Mouse (Mus musculus): ENCODE data around the gene 2900011O08Rik. TPM values are rescaled to one million over a fixed set of nuclear protein-coding genes. Genes with fewer than 3 reads are reported as not detected.
"Not testable (repeated sequence)": the region's sequence is repeated elsewhere in the genome, so short reads cannot be mapped to it uniquely, and the experiment has no call there.

2900011O08Rik gene
- total RNA-seq (2021), result 100 to 1,000 TPM; 287 to 294 TPM
- long read RNA-seq, experiment 1, transcript 2900011O08Rik-202 (5 exons, 954 nt), result minor isoform, 5 of 373 reads
- long read RNA-seq, experiment 1, transcript 2900011O08Rik-201 (6 exons, 2,394 nt), result major isoform, 314 of 373 reads
- long read RNA-seq, experiment 1, partial matches to known transcripts, result 36 of 373 reads
- long read RNA-seq, experiment 1, other reads (novel, unspliced or antisense), result 18 of 373 reads
- long read RNA-seq, experiment 2, transcript 2900011O08Rik-201 (6 exons, 2,394 nt), result major isoform, 196 of 236 reads
- long read RNA-seq, experiment 2, transcript 2900011O08Rik-202 (5 exons, 954 nt), result minor isoform, 5 of 236 reads
- long read RNA-seq, experiment 2, partial matches to known transcripts, result 29 of 236 reads
- long read RNA-seq, experiment 2, other reads (novel, unspliced or antisense), result 6 of 236 reads

DNA sequence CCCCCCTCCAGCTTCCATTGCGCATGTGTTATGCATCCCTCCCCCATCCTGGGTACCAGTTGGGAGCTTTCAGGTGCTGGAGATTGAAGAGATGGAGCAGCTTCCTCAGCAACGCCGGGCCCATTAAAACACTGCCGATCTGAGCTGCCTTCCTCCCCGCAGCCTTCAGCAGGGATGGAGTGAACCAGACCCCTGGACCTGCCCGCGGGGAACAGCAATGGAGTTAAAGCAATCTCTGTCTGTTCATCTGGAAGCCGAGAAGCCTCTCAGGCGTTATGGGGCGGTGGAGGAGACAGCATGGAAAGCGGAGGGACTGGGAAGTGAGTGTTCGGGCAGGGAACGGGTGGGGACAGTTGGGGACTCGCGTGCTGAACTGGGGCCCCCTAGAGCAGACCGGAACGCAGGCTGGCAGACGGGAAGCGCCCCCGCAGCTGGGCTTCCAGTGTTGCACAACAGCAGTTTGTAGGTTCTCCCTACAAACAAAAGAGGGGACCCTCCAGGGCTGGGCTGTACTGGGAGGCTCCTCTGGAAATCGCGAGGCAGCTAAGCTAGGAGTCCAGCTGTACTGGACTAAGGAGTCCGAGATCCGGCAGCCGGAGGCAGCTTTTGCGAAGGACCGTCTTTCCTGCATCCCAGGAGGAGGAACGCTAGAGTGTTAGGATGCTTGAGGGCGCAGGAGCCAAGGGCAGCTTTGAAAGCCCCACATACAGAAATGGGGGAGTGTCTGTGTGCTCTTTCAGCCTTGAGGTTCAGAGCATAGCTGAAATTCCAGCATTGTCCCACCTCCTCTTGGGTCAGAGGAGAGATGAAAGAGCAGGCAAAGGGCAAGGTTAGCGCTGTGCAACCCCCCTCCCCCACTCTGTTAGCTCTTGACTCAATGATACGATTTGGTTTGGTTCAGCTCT, at the start of gene 2900011O08Rik, which contains the start of gene Ifitm7:
2900011O08Rik (plus strand) TSS at position 31 of the 905 bp plus-strand sequence.
Ifitm7 (minus strand) TSS at position 315 of the 905 bp plus-strand sequence.
- peak; percentile 65 to 67 for DNase-seq (ENCODE audit: low spot score in 2 of 2)

DNA sequence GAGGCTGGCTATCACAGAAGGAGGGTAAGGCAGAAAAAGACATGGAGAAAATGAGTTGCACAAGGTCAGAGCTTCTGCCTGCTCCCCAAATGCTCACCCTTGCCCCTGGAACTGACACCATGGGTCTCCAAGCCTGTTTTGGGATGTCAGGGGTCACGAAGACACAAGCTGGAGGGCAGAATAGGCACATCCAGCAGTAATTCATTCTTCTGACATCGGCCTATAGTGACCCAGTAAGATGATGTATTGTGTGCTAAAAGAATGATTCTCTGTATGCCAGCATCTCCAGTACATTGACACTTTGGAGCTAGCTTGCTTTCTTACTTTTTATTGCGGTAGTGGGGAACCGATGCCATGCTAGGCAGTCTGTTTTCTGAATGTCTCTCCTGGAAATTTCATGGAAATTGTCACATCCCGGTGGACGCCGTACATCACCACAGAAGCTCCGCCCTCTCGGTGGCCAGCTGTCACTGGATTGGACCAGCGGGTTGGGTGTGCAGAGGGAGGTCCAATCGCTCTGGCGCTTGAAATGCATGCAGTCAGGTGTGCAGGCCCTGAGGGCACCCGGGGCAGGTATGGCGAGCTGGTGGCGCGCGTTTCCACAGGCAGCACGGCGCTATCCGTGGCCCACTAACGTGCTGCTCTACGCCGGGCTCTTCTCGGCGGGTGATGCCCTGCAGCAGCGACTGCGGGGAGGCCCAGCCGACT, 46.1 kb upstream of the 2900011O08Rik start:
- peak; percentile 80 to 87 for DNase-seq (ENCODE audit: low spot score in 2 of 2)

DNA sequence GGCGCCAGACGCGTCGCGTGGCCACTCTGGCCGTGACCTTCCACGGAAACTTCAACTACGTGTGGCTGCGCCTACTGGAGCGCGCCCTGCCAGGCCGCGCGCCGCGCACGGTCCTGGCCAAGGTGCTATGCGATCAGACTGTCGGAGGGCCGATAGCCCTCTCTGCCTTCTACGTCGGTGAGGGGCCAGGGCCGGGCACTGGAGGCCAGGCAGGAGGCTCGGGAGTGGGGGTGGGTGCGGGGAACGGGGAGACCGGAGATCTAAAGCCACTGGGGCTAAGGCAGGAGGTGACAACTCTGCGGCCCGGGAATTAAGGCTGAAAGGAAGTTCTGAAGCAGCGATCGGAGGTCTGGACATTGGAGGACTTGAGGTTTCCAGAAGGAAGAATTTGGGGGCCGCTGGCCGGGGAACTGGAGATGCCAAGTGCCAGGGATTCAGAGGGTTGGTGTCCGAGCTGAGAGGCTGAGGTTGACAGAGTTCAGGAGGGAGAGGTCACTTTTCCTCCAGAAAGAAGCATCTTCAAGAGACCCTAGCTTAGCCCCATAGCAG, 45.5 kb upstream of the 2900011O08Rik start:
- no peak for DNase-seq (ENCODE audit: low spot score in 2 of 2)

DNA sequence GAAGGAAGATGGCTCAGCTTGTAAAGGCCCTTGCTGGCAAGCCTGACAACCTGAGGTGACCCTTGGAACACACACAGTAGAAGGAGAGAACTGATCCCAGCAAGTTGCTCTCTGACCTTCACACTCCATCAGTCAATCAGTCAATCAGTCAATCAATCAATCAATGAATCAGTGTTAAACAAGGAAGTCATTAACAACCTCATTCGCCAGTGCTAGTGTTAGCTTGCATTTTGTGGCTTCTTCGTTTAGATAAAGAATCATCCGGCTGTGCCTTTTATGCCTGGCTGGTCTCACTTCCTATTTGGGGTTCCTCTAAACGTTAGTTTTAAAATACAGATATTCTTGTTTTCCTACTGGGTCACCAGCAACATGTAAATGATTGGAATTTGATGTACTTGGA, 42.2 kb upstream of the 2900011O08Rik start:
- no peak for DNase-seq (ENCODE audit: low spot score in 2 of 2)

DNA sequence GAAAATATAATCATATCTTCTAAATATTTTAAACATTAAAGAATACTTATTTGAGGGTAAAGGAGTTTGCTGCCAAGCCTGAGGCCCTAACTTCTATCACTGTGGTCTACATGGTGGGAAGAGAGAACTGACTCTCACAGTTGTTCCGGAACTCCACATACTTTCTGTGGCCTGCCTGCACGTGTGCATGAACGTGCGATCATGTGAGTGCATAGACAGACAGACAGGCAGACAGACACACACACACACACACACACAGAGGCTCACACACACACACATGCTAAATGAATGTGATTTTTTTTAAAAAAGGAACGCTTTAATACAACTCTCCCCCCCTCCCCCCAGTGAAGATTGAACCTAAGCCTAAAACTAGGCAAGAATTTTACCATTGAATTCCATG, 41.7 kb upstream of the 2900011O08Rik start:
- no peak for DNase-seq (ENCODE audit: low spot score in 2 of 2)

DNA sequence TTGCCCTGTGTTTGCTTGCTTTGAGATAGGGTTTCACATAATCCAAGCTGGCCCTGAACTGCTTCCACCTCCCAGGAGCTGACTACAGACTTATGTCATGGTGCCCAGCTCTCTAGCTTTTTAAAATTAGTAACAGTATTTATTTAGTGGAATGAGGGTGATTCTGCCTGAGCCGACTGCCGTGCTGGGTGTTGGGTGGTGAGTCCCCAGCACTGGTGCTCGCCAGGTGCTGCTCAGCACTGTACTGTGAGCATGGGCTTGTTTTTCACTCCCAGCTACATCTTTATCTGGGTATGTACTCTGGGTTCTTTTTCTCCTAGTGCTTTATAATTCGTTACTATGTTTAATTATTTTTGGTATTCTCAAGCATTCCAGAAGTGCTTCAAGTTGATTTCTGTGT, 41.3 kb upstream of the 2900011O08Rik start:
- DNase-seq (ENCODE audit: low spot score in 2 of 2), result no peak

DNA sequence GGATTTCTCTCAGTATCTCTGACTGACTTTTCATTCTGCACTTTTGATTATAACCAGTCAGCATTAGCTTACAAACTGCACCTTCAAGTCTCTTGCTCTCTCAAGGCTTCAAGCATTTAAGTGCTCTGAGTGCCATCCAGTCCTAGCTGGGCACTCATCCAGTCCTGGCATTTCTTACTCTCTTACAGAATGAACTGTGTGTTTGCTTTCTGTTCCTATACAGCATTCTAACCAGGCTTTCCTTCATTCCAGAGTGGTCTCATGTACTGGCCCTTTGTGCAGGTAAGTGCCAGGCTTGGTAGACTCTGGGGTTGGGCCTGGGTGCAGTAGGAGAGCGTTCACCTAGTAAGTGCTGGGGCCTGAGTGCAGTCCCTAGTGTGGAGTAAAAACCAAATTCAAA, 40.1 kb upstream of the 2900011O08Rik start:
- no peak for DNase-seq (ENCODE audit: low spot score in 2 of 2)

DNA sequence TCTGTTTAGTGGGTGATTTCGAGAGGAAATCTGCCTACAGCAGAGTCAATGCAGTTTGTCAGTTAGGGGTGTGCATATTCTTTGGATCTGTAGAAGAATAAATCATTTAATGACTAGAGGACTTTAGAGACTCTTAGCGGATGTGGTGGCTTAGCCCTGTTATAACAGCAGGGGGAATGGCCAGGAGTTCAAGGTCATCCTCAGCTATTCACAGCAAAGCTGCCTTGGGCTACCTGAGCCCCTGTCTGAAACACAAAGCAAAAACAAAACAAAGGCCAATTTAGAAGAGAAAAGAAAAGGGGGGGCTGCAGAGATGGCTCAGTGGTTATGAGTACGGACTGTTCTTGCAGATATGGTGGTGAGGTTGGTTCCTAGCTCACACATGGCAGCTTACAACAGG, 35.2 kb upstream of the 2900011O08Rik start:
- DNase-seq (ENCODE audit: low spot score in 2 of 2), result no peak

DNA sequence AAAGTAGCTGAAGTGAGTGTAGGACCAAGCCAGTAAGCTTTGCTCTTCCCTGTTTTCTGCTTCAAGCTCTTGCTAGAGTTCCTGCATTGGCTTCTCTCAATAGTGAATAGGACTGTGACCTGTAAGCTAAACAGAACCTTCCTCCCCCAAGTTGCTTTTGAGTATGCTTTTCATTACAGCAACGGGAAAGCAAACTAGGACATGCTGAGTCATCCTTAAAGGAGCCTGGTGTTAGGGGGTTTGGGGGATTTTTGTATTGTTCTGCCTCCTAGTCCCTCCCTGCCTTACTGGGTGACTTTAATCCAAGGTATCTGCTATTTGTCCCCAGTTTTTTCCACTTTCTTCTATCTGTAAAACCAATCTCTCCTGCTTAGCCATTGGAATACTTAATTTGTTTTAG, 24.4 kb upstream of the 2900011O08Rik start:
- DNase-seq (ENCODE audit: low spot score in 2 of 2), result no peak

DNA sequence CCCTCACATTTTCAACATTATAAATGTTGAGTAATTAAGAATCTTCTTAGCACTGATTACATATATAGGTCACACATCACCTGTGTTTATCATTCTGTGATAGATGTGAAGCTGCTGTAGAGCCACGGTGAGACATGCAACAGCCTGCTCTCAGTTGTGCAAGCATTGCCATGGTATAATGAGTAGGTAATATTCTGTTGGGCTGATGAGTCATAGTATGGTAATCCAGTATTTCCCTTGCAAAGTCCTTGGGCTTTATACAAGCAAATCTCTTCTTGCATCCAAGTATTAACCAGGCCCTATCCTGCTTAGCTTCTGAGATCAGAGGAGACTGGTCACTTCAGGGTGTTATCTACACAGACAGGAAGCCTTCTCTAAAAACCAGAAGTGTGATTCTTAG, 17.3 kb upstream of the 2900011O08Rik start:
- no peak for DNase-seq (ENCODE audit: low spot score in 2 of 2)

DNA sequence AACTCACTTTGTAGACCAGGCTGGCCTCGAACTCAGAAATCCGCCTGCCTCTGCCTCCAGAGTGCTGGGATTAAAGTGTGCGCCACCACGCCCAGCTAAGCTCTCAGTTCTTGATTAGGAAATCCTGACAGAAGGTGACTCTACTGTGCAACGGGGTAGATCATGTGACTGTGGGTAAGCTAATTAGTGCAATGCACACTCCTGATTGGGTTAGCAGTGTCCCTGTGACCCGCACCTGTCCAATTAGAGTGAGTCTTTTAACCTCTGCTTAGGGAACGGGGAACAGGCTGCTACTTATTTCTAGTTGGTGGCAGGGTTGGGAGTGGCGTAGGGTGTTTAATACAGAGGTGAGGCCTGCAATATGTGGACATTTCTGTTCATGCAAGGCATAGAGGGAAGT, 14.4 kb upstream of the 2900011O08Rik start:
- DNase-seq (ENCODE audit: low spot score in 2 of 2), result no peak

DNA sequence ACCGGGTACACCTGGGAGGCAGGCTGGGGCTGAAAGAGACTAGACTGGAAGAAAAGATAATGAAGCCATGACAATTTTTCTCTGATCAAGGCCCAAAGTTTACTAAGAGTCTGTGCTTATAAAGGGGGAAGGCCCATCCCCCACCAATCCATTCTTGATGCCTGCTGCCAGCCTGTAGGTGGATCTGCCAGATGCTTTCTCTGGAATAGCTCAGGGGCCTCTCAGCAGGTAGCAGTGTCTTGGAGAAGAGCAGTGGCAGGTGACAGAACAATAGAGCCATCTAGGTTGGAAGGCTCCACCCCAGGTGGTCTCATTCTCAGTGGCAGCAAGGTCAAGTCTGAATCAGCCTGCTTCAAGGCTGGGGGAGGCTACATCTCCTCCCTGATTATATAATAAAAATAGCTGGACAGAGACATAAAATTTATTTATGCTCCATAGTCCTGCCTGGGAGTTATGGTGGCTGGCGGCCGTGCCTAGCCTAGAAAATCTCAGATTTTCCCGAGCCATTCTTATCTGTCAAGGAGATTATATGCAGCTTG, 10.0 kb upstream of the 2900011O08Rik start:
- not testable (repeated sequence) for DNase-seq (ENCODE audit: low spot score in 2 of 2)

DNA sequence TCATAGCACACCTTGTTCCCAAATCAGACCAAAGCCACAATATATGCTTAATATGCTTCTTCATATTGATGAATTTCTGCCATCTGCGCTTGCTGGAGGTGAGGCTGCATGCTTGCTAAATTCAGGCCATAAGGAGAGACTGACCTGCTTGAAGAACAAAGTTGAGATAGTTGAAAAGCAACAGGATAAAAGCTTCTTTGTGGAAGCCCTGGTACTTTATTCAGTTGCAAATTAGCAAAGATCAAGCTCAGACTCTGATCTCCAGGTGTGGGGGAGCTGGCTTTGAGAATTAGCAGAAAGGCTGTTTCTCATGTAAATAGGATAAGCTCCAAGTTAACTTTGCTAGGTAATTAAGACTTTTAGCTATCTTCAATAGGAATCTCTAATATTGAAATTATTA, 9.4 kb upstream of the 2900011O08Rik start:
- not testable (repeated sequence) for DNase-seq (ENCODE audit: low spot score in 2 of 2)

DNA sequence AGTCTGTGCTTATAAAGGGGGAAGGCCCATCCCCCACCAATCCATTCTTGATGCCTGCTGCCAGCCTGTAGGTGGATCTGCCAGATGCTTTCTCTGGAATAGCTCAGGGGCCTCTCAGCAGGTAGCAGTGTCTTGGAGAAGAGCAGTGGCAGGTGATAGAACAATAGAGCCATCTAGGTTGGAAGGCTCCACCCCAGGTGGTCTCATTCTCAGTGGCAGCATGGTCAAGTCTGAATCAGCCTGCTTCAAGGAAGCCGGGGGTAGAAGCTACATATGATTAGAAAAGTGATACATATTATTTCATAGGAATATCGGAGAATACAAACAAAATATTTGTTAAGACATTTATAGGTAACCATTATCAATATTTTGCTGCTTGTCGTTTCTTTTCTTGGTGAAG, 4.7 kb upstream of the 2900011O08Rik start:
- DNase-seq (ENCODE audit: low spot score in 2 of 2), result not testable (repeated sequence)

DNA sequence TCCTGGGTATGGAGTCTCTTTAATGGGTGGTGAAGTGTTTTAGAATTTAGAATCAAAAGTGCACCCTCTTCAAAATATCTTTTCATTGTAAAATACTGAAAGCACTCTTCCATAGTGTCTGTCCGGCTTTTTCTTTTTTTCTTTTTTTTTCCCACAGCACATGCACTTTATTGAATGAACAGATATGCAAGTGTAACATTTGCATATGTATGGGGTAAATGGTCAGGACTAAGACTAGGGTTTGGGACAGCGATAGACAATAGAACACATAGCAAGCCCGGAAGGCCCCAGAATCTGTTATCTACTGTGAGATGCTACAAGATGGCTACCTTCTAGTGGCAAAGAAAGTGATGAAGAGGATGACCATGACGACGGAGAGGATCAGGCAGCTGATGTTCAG, 3.2 kb upstream of the 2900011O08Rik start:
- no peak for DNase-seq (ENCODE audit: low spot score in 2 of 2)

DNA sequence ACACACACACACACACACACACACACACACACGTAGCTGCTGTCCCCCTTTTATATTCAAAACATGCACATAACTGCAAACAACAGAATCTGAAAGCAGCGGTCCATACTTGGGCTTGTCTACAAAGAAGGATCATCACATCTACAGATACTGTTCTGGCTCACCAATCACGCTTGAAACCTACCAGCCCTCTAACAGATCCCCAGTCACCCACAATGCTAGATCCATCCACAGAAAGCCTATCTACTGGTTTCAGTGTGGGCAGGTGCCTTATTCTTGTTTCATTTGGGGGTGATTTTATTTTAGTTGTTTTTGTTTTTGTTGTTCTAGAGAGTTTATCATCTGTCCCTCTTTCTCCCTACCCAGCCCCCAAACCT, 219 bp upstream of the 2900011O08Rik start:
- no peak for DNase-seq (ENCODE audit: low spot score in 2 of 2)

DNA sequence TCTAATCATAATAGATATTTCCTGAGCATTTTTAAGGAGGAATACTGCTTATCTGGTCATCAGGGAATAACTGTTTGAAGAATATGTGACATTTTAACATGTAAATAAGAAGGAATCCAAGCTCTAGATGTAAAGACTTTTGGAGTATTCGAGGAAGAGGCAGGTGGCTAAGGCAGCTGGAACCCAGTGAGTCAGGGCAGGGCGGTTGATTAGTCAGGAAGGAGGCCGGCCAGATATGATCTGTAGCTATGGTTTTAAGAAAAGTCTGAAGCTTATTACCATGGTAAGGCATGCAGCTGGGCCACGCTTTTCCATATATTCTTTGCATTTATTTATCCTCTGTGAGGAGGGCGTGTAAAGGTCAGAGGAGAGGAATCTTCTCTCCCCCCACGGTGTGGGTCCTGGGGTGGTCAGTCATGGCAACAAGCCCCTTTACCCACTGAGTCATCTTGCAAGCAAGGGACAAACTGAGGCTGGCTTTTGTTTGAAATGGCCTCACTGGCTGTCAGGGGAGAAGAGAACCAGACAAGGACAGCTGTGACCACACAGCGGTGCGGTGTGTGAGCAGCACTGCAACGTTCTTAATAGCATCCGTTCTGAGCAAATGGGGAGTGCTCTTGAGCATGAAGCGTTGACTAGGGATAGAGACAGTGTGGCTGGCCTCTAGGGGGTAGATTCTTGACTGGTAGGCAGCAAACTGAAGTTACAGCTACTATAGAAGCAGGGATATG, 6.3 kb downstream of the 2900011O08Rik start:
- DNase-seq (ENCODE audit: low spot score in 2 of 2), result peak in 1 of 2 experiments; percentile 5

DNA sequence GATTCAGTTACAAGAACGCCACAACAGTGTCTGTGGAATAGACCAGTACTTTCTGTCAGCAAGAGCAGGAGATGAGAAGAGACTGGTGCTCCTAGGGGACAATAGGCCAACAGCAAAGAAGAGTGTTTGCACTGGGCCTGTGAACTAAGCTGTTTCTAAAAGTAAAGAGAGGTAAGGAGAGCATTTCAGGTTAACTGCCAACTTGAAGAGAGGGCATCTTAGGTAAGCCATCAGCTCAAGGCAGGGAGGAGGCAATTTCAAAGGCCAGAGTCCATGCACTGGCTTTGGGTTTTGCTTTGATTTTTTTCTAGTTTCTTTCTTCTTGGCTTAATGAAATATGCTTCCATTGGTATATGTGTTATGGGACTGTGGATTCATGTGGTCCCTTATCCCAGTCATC, 7.7 kb downstream of the 2900011O08Rik start:
- DNase-seq (ENCODE audit: low spot score in 2 of 2), result no peak

DNA sequence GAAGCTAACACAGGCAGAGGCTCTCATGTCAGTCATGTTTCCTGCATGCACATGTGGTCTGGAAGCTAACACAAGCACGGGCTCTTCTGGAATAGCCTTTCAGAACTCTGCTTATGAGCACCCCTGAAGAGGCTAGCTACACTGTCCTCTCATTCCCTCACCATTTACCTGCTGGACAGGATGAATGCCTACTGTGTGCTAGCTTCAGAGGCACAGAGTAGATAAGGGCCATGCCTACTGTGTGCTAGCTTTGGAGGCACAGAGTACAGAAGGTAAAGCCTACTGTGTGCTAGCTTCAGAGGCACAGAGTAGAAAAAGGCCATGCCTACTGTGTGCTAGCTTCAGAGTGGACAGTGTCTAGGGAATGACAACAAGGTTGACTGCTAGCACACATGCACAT, 8.1 kb downstream of the 2900011O08Rik start:
- no peak for DNase-seq (ENCODE audit: low spot score in 2 of 2)

All from left cerebral cortex, adult 18-20 months (tissue).